Mouse (Mus musculus) embryonic facial prominence, embryonic 11.5 days (tissue): Measurements from ENCODE around the gene Apc2. TPM values are rescaled to one million over a fixed set of nuclear protein-coding genes. Genes with fewer than 3 reads are reported as not detected.
"Not testable (repeated sequence)": the region's sequence is repeated elsewhere in the genome, so short reads cannot be mapped to it uniquely, and the experiment has no call there.

Source experiments
- ATAC-seq: fragments of 200-750 bp; cut with Nextera tagmentation; replicated peaks from 2 replicates; pipeline ENCODE4 v1.8.0; 2017; ENCODE audit warnings: low read depth; ENCODE audit not compliant: insufficient number of reproducible peaks, low FRiP score, low TSS enrichment
- DNase-seq: peaks from one replicate; pipeline ENCODE4 v3.0.0-alpha.2; 2015; ENCODE audit warnings: low spot score
- H3K27ac ChIP-seq: fragments of 300-500 bp; sonication (generic); replicated peaks from 2 replicates; pipeline ENCODE4 v1.5.1; 2014; ENCODE audit warnings: mild to moderate bottlenecking, low read depth, low read length, control low read depth
- H3K27me3 ChIP-seq: fragments of 300-500 bp; sonication (generic); 2 replicates; pipeline ENCODE4 v1.6.1; 2014; ENCODE audit warnings: mild to moderate bottlenecking, low read length, moderate library complexity, mixed read lengths; ENCODE audit not compliant: control insufficient read depth, insufficient read depth
- H3K36me3 ChIP-seq: fragments of 300-500 bp; sonication (generic); replicated peaks from 2 replicates; pipeline ENCODE4 v1.6.1; 2014; ENCODE audit warnings: low read depth, mild to moderate bottlenecking, low read length, moderate library complexity, mixed read lengths; ENCODE audit not compliant: control insufficient read depth, insufficient read depth
- H3K4me1 ChIP-seq: fragments of 300-500 bp; sonication (generic); 2 replicates; pipeline ENCODE4 v1.6.1; 2014; ENCODE audit warnings: low read length, mixed read lengths; ENCODE audit not compliant: control insufficient read depth, insufficient read depth
- H3K4me2 ChIP-seq: fragments of 300-500 bp; sonication (generic); 2 replicates; pipeline ENCODE4 v1.6.1; 2014; ENCODE audit warnings: low read depth, mild to moderate bottlenecking, control low read depth, low read length, moderate library complexity
- H3K4me3 ChIP-seq: fragments of 300-500 bp; sonication (generic); 2 replicates; pipeline ENCODE4 v1.5.1; 2014; ENCODE audit warnings: low read depth, low read length, control low read depth
- H3K9ac ChIP-seq: fragments of 300-500 bp; sonication (generic); replicated peaks from 2 replicates; pipeline ENCODE4 v1.6.1; 2014; ENCODE audit warnings: mild to moderate bottlenecking, control low read depth, low read length
- H3K9me3 ChIP-seq: fragments of 300-500 bp; sonication (generic); replicated peaks from 2 replicates; pipeline ENCODE4 v1.6.1; 2016; ENCODE audit warnings: mild to moderate bottlenecking, low read length, inconsistent platforms, mixed read lengths; ENCODE audit not compliant: control insufficient read depth
- WGBS: fragments of 180-500 bp; shearing (Covaris S2); extraction: QIAGEN DNeasy Blood & Tissue Kit; methylation state at CpG from one replicate; pipeline ENCODE4 v1.1.7; 2014; 5-methylcytosine and 5-hydroxymethylcytosine counted together
- polyA plus RNA-seq: library from polyadenylated mRNA; unstranded; fragments of >200 nt; fragmentation: Nextera tagmentation; extraction: Ambion mirVana; gene quantifications from 2 replicates; pipeline ENCODE4 v1.2.1, GENCODE M21; 2014

Apc2 gene
- 11.0 and 15.8 TPM in 2 replicates for polyA plus RNA-seq

- Histone ChIP-seq H3K9me3 (no peaks in the 10 kb centered on the region), H3K4me2 (peak within 1 kb of the TSS; percentile 69), H3K4me1 (peaks cover 3% of the 10 kb centered on the region; the same call in 1 of the 2 replicates), H3K36me3 (peaks cover 5% of the 10 kb centered on the region; the same call in 1 of the 2 replicates), H3K4me3 (peak within 1 kb of the TSS; percentile 33), H3K9ac (peak within 1 kb of the TSS; percentile 56), H3K27ac (peak within 1 kb of the TSS; percentile 52; the same call in 1 of the 2 replicates), H3K27me3 (peaks cover 27% of the 10 kb centered on the region)
- WGBS: 2% methylated on average over 26 of the region's 26 CpGs
- DNase-seq (peak; percentile 79), ATAC-seq (peak; percentile 30; the same call in 1 of the 2 replicates)
Measured at GRCm38 (mm10) chr10:80295618-80296425, at the start of gene Apc2. Gene Apc2, plus strand, starts transcription at chr10:80295977.

- Histone ChIP-seq H3K27me3 (no peaks in the 10 kb centered on the region), H3K27ac (no peak overlapping the region), H3K4me1 (no peaks in the 10 kb centered on the region; the same call in 1 of the 2 replicates), H3K9me3 (no peaks in the 10 kb centered on the region), H3K9ac (no peak overlapping the region), H3K4me2 (no peak overlapping the region), H3K36me3 (no peaks in the 10 kb centered on the region; the same call in 1 of the 2 replicates), H3K4me3 (no peak overlapping the region)
- 57% methylated on average over 6 of the region's 6 CpGs for WGBS
- ATAC-seq: no peak
- DNase-seq: peak; percentile 67
Measured at GRCm38 (mm10) chr10:80247849-80248248, 47.9 kb upstream of the Apc2 start.

- DNase-seq, H3K9ac ChIP-seq, H3K4me2 ChIP-seq, H3K27me3 ChIP-seq, ATAC-seq, H3K36me3 ChIP-seq, H3K9me3 ChIP-seq, H3K27ac ChIP-seq, H3K4me1 ChIP-seq: not testable (repeated sequence)
- 51% methylated on average over 3 of the region's 3 CpGs for WGBS
- peak overlapping the region; percentile 78; the same call in 1 of the 2 replicates for H3K4me3 ChIP-seq
Measured at GRCm38 (mm10) chr10:80248437-80248836, 47.3 kb upstream of the Apc2 start.

GRCm38 (mm10) chr10:80248971-80249640 is 46.7 kb upstream of the Apc2 start, which contains the start of gene Ndufs7:
Gene Ndufs7, plus strand, starts transcription at chr10:80249121.
- DNase-seq (peak; percentile 94), ATAC-seq (peak; percentile 78)
- Histone ChIP-seq H3K27ac (peak within 1 kb of the TSS; percentile 52), H3K4me1 (no peaks in the 10 kb centered on the region; the same call in 1 of the 2 replicates), H3K9ac (peak within 1 kb of the TSS; percentile 84), H3K4me2 (peak within 1 kb of the TSS; percentile 55), H3K36me3 (no peaks in the 10 kb centered on the region), H3K9me3 (no peaks in the 10 kb centered on the region), H3K4me3 (peak within 1 kb of the TSS; percentile 78), H3K27me3 (no peaks in the 10 kb centered on the region)
- under 1% methylated on average over 53 of the region's 53 CpGs for WGBS

DNA sequence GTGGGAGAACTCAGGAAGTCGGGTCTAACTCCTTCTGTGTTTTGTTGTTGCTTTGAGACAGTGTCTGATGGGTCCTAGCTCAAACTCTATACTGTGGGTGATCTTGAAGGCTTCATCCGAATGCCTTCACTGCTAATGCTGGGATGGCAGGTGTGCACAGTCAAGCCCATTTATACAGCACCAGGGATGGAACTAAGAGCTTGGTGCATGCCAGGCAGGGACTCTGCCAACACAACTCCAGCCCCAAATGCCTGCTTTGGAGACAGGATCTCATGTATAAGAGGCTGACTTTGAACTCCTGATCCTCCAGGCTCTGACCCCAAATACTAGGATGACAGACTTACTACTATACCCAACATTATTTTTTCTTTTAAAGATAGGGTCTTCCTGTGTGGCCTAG is 45.7 kb upstream of the Apc2 start:
- Histone ChIP-seq H3K4me2 (peak overlapping the region; percentile 55), H3K36me3 (peaks cover 2% of the 10 kb centered on the region; the same call in 1 of the 2 replicates), H3K9ac (peak overlapping the region; percentile 84), H3K27ac (no peak overlapping the region), H3K27me3 (no peaks in the 10 kb centered on the region), H3K9me3 (no peaks in the 10 kb centered on the region), H3K4me3 (peak overlapping the region; percentile 78), H3K4me1 (no peaks in the 10 kb centered on the region; the same call in 1 of the 2 replicates)
- DNase-seq (no peak), ATAC-seq (no peak)
- WGBS: 39% methylated on average over 2 of the region's 2 CpGs

DNA sequence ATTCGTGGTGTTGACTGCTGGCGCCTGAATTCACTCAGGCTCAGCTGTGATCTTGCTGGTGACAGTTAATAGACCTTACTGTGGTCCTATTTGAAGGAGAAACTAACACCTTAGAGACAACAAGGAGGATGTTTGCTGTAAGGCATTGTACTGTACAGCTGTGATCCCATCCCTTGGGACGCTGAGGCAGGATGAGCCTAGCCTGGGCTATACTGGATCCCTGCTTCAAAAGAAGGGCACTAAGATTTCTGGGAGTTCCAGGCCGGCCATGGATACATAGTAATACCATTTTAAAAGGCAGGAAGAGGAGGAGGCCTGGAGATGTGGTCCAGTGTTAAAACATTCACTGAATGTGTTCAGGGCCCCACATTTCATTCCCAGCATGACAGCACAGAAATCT is 45.2 kb upstream of the Apc2 start:
- DNase-seq (no peak), ATAC-seq (no peak)
- Histone ChIP-seq H3K4me3 (peak overlapping the region; percentile 13; the same call in 1 of the 2 replicates), H3K27me3 (no peaks in the 10 kb centered on the region), H3K4me1 (no peaks in the 10 kb centered on the region; the same call in 1 of the 2 replicates), H3K36me3 (peaks cover 6% of the 10 kb centered on the region; the same call in 1 of the 2 replicates), H3K27ac (no peak overlapping the region), H3K9me3 (no peaks in the 10 kb centered on the region), H3K9ac (no peak overlapping the region), H3K4me2 (no peak overlapping the region)
- WGBS: 82% methylated on average over 4 of the region's 4 CpGs

- H3K4me1 ChIP-seq: no peaks in the 10 kb centered on the region; the same call in 1 of the 2 replicates
- no peaks in the 10 kb centered on the region for H3K9me3 ChIP-seq
- DNase-seq (no peak), ATAC-seq (no peak)
- H3K27me3 ChIP-seq: no peaks in the 10 kb centered on the region
- no peak overlapping the region for H3K27ac ChIP-seq
- peaks cover 6% of the 10 kb centered on the region for H3K36me3 ChIP-seq
- no peak overlapping the region for H3K4me2 ChIP-seq
- no peak overlapping the region for H3K9ac ChIP-seq
- no peak overlapping the region for H3K4me3 ChIP-seq
Measured at GRCm38 (mm10) chr10:80252011-80252410, 43.8 kb upstream of the Apc2 start.
